Mouse (Mus musculus) spleen, adult 2 months (tissue): ENCODE measurements around the gene Cldn9. TPM values are rescaled to one million over a fixed set of nuclear protein-coding genes. Genes with fewer than 3 reads are reported as not detected.

Experiments used
- DNase-seq, 2 experiments: peaks; one replicate each; pipeline versions ENCODE4 v3.0.0 to v3.0.0-alpha.2; 2012 to 2021; ENCODE audit warnings: low spot score in 2 of 2, low read depth in 1 of 2
- H3K27ac ChIP-seq: fragments of 200-500 bp; 2 replicates; pipeline ENCODE4 v1.5.1; 2012; ENCODE audit warnings: low read length, inconsistent platforms; ENCODE audit not compliant: insufficient read depth
- H3K27me3 ChIP-seq: fragments of 200-500 bp; 2 replicates; pipeline ENCODE4 v1.6.1; 2012; ENCODE audit warnings: mild to moderate bottlenecking, moderate library complexity, low read length, inconsistent platforms; ENCODE audit not compliant: control insufficient read depth, insufficient read depth
- H3K36me3 ChIP-seq: fragments of 200-500 bp; 2 replicates; pipeline ENCODE4 v1.6.1; 2012; ENCODE audit warnings: mild to moderate bottlenecking, low read length, inconsistent platforms; ENCODE audit not compliant: control insufficient read depth, insufficient read depth
- H3K4me1 ChIP-seq: fragments of 200-500 bp; 2 replicates; pipeline ENCODE4 v1.6.1; 2011; ENCODE audit warnings: inconsistent platforms; ENCODE audit not compliant: control insufficient read depth, insufficient read depth, insufficient read length
- H3K4me3 ChIP-seq: fragments of 200-500 bp; 2 replicates; pipeline ENCODE4 v1.5.1; 2011; ENCODE audit warnings: mild to moderate bottlenecking, inconsistent platforms; ENCODE audit not compliant: insufficient read depth, insufficient read length; ENCODE audit errors: extremely low read depth
- CTCF ChIP-seq: fragments of 200-500 bp; IDR thresholded peaks from 2 replicates; pipeline ENCODE4 v1.5.1; 2011; ENCODE audit warnings: mild to moderate bottlenecking, inconsistent platforms; ENCODE audit not compliant: insufficient read depth, insufficient read length, insufficient replicate concordance; ENCODE audit errors: extremely low read depth
- POLR2A ChIP-seq: fragments of 200-500 bp; IDR thresholded peaks from 2 replicates; pipeline ENCODE4 v1.6.1; 2011; ENCODE audit warnings: low read depth, low read length, inconsistent platforms
- WGBS: fragments of 180-500 bp; shearing (Covaris S2); methylation state at CpG from one replicate; pipeline ENCODE4 v1.1.7; 2018; 5-methylcytosine and 5-hydroxymethylcytosine counted together
- polyA plus RNA-seq: library from polyadenylated mRNA; depleted of rRNA; stranded (reverse); fragments of >200 nt; gene quantifications from 2 replicates; pipeline ENCODE4 v1.2.3, GENCODE M21; 2012

Cldn9 gene
- polyA plus RNA-seq, 1 experiment: 0.19 TPM

GRCm38 (mm10) chr17:23700079-23700478 is 16.3 kb upstream of the Cldn9 start:
- Histone ChIP-seq H3K27me3 (peaks cover 14% of the 10 kb centered on the region), H3K27ac (no peak overlapping the region), H3K36me3 (no peaks in the 10 kb centered on the region), H3K4me1 (peaks cover 6% of the 10 kb centered on the region; the same call in 1 of the 2 replicates), H3K4me3 (peak overlapping the region; percentile 47; the same call in 1 of the 2 replicates)
- peak; percentile 47 to 82 for DNase-seq
- TF ChIP-seq CTCF: peak; percentile 34; the same call in 1 of the 2 replicates
- no peak for TF ChIP-seq POLR2A
- WGBS: 1% methylated on average over 18 of the region's 28 CpGs

GRCm38 (mm10) chr17:23699131-23700077 is 15.6 kb upstream of the Cldn9 start:
- WGBS: 3% methylated on average over 59 of the region's 101 CpGs
- Histone ChIP-seq H3K4me1 (peaks cover 6% of the 10 kb centered on the region; the same call in 1 of the 2 replicates), H3K4me3 (peak overlapping the region; percentile 47; the same call in 1 of the 2 replicates), H3K36me3 (no peaks in the 10 kb centered on the region), H3K27me3 (peaks cover 13% of the 10 kb centered on the region), H3K27ac (no peak overlapping the region)
- no peak for DNase-seq
- TF ChIP-seq CTCF (no peak), POLR2A (no peak)

- no peaks in the 10 kb centered on the region for H3K36me3 ChIP-seq
- H3K4me1 ChIP-seq: peaks cover 6% of the 10 kb centered on the region; the same call in 1 of the 2 replicates
- no peak for TF ChIP-seq POLR2A
- H3K27me3 ChIP-seq: peaks cover 11% of the 10 kb centered on the region
- no peak overlapping the region for H3K27ac ChIP-seq
- H3K4me3 ChIP-seq: no peak overlapping the region
- 71% methylated on average over 3 of the region's 3 CpGs for WGBS
- no peak for DNase-seq
Observed at GRCm38 (mm10) chr17:23695801-23696200, 12.0 kb upstream of the Cldn9 start.

- no peak for DNase-seq
- H3K27ac ChIP-seq: no peak overlapping the region
- peaks cover 3% of the 10 kb centered on the region; the same call in 1 of the 2 replicates for H3K4me1 ChIP-seq
- H3K4me3 ChIP-seq: no peak overlapping the region
- H3K36me3 ChIP-seq: no peaks in the 10 kb centered on the region
- peaks cover 6% of the 10 kb centered on the region for H3K27me3 ChIP-seq
- 75% methylated on average over 1 of the region's 1 CpGs for WGBS
- TF ChIP-seq CTCF (no peak), POLR2A (no peak)
Observed at GRCm38 (mm10) chr17:23694491-23694890, 10.7 kb upstream of the Cldn9 start.

GRCm38 (mm10) chr17:23683226-23683625 is 600 bp downstream of the Cldn9 start:
- no peaks in the 10 kb centered on the region for H3K36me3 ChIP-seq
- no peak for TF ChIP-seq CTCF
- no peak for TF ChIP-seq POLR2A
- H3K27ac ChIP-seq: no peak overlapping the region
- WGBS: 58% methylated on average over 15 of the region's 15 CpGs
- no peak overlapping the region for H3K4me3 ChIP-seq
- H3K4me1 ChIP-seq: no peaks in the 10 kb centered on the region
- peaks cover 10% of the 10 kb centered on the region for H3K27me3 ChIP-seq
- no peak for DNase-seq

GRCm38 (mm10) chr17:23682530-23682929 is 1.3 kb downstream of the Cldn9 start:
- peaks cover 10% of the 10 kb centered on the region for H3K27me3 ChIP-seq
- WGBS: 86% methylated on average over 3 of the region's 3 CpGs

GRCm38 (mm10) chr17:23682092-23682491 is 1.7 kb downstream of the Cldn9 start:
- Histone ChIP-seq H3K27me3 (peaks cover 10% of the 10 kb centered on the region), H3K4me1 (no peaks in the 10 kb centered on the region), H3K27ac (no peak overlapping the region), H3K4me3 (no peak overlapping the region), H3K36me3 (no peaks in the 10 kb centered on the region)
- DNase-seq: no peak
- 72% methylated on average over 4 of the region's 4 CpGs for WGBS
- no peak for TF ChIP-seq POLR2A
- no peak for TF ChIP-seq CTCF

More at GRCm38 (mm10) chr17:23682530-23682929, 1.3 kb downstream of the Cldn9 start:
- TF ChIP-seq CTCF (no peak), POLR2A (no peak)
- Histone ChIP-seq H3K4me3 (no peak overlapping the region), H3K4me1 (no peaks in the 10 kb centered on the region), H3K27ac (no peak overlapping the region), H3K36me3 (no peaks in the 10 kb centered on the region)
- DNase-seq: no peak
